Mouse (Mus musculus) layer of hippocampus, adult 11-12 months (tissue): ENCODE results near the gene Tnfaip3.

Source experiments
- DNase-seq: peaks from one replicate; pipeline ENCODE4 v3.0.0; 2022; ENCODE audit warnings: low spot score

The Tnfaip3 gene

DNA sequence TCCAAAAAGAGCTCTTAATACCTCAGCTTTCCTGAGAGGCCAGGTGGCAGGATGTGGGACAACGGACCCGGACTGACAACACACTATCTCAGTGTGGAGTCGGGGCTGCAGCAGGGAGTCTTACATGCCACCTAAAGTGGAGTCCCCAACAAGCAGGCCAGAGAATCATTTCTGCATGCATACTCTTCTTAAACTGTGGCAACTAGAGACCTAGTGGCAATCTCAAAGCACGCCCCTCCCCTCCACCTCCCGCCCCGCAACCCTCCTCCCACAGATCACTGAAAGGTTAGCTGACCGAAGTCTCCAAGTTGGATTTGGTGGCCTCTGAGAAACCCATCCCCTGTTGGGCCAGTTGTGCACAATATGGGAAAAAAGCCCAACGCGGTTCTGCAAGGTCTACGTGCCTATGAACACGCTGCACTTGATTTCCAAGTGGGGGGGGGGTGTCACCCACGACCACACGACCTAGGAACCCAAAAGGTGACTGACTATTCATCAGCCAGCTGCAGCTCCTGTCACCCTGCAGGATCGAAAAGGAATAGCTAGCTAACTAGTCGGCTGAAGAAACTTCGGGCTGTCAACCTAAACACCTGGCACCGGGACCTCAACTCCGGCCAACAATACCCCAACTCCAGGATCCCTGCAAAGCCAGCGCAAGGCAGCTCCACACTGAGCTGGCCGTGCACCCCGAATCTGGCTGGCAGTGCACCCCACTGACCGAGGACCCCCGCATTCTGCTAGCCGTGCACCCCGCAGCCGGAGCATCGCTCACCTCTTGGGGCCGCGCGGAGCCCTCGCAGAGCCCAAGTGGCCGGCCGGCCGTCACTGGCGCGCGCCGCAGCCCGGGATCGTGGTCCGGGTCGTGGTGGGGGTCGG lies 838 bp downstream of the Tnfaip3 start:
- DNase-seq = no peak

DNA sequence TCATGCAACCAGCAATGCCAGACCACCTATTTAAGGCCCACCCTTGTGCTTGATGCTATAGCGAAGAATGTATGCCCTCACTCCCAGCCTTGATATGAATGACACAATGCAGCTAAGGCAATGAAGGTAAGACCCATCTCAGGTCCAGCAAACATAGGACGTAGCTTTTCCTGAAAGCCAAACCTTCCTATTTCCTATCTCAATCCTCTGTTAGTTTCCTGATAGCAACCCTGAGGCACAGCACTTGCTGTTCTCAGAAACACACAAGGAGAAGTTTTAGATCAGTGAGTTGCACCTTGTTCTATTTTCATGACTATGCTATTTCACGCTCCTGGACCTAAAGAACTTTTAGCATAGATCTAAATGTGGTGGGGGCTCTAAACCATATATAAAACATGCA lies 2.1 kb downstream of the Tnfaip3 start:
- DNase-seq = no peak

DNA sequence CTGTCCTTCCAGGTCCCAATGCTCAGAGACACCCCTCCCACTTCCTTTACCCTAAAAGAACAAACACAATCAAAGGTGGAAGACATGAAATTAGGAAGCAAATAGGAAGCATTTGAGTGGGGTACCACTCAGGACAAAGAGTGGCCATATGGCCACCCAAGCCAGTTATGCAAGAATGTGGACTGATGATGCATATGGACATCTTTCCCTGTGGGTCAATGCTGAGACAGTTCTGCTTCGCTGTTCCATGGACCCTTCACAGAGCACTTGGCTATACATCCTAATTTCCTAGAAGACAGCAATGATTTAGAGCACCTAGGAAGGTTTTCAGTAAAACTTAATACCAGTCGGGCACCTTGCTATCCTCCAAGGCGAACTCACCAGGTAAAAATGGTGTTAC lies 2.8 kb downstream of the Tnfaip3 start:
- no peak for DNase-seq

DNA sequence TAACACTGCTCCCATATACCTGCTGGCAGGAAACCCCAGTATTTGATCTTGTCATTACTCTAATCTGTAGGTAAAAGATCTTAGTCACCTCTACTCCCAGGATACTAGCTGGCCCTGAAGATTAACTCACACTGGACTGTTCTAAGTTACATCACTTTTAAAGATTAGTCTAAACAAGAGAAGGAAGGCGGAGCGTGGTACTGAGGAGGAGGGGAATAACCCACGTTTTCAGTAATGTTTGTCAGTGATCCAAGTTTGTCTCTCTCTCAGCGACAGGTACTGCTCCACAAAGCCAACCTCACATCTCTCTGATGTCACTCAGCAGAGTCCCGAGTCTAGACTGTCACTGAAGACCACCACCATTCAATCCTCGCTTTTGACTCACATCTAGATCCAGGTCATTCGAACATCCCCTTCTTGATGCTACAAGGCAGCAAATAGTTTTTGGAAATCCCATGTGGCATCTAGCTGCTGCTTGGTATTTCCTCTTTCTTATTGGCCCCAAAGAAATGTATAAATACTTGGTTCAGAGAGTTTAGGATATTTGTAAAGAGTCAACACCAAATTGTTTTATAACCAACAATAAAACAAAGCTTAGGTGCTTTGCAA lies 3.5 kb downstream of the Tnfaip3 start:
- DNase-seq = no peak

DNA sequence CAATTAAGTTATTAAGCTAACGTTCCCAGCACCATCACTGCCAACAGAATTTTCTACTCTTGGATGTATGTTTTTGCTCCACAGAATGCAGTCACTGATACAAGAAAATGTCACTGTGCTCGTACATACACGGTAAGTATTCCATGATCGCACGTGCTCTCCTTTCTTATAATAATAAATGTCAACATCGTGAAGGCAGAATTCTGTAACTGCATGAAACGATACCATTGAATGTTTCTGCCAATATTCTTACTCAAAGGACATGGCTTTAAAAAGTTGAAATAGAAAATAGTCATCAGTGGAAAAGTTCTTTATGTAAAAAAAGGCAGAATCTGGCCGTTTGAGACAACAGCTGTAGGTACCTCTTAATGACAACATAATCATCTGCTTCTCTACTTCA lies 5.0 kb downstream of the Tnfaip3 start:
- DNase-seq = no peak

DNA sequence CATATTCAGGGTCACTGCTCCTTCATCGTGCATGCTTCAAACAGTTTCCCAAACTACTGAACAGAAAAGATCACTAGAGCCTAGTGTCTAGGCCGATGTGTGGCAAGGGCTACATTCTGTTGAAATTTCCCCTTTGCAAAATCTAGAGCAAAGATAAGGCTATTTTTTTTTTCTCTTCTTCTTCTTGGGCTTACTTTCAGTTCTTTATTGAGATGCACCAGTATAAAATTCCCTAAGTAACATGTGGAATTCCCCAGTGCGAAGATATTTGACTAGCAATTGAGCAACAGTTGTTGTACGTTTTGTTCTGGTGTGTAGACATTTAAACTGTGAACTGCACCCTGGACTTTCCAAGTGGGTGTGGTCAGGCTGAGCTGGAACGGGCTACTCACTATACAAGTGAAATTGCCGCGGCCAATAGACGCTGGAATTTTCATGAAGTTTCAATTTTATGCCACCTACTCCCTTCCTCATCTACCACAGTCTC lies 6.2 kb downstream of the Tnfaip3 start:
- DNase-seq = no peak

DNA sequence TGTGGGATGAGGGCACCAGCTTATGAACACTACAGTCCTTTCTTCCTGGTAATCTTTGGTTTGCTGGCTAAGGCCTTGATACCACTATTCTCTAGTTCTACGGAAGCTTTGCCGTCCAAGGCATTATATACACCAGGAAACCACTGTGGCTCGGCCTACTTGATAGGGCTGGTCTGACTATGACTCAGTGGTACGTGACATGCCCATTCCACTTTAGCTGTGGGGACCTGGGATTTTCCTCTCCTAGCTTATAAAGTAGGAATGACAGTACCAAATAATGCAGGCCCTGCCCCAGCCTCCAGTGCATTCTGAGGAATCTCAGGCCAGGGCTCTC lies 6.9 kb downstream of the Tnfaip3 start:
- no peak for DNase-seq

DNA sequence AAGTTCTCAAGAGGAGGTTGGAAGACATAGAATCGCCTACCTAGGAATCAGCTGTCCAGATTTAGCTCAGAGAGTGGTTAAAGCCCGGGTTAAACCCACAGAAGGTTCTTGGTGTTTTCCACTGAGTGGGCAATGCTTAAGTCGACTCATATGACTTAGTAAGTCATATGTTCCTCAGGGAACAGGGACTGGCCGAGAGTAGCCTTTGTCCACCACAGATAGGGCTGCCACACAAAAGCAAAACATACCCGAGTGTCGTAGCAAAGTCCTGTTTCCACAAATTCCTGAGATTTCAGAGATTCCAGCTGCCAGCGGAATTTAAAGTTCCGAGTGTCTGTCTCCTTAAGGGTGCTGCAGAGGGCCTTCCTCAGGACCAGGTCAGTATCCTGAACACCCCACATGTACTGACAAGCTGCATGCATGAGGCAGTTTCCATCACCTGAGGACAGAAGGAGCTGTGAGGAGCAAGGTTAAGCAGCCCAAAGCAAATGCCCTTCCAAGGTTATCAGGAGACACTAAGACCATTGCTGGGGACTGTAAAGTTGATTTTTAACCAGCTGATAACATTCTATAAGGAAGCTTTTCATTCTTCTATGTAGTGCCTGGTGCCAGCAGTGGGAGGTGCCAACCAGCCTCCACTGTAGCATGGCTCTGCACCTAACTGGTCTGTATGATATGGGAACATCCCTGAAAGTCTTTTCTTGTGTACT lies 7.4 kb downstream of the Tnfaip3 start:
- DNase-seq = no peak

DNA sequence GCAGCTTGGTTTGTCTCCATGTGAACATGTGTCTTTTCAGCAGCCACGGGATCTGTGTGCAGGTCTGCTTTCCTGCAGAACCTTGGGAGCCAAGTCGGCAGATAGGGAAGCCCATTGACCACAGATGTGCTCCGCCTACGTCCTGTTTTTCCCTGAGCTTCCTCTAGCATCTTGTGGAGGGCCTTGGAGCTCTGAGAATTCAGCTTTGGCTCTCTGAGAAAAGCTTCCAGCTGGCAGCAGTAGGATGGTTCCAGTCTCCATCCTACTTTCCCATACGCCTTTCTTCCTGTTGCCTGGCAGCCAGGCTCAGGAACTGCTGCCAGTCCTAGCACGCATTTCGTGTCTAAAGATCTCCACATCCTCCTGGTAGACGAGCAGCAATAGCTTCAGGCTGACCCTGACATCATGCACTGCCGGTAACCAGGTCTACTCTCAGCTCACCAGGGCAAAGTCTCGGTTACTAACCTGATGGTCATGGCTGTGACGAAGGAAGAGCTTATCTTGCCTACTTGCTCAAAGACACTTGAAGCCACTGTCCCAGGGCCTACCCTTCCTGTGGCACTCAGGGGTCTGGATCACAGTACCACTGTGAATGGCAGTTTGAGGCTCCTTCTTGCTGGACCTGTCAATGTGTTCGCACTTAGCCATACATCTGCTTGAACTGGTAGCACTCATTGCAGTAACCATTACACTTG lies 13.2 kb downstream of the Tnfaip3 start:
- peak; percentile 74 for DNase-seq

DNA sequence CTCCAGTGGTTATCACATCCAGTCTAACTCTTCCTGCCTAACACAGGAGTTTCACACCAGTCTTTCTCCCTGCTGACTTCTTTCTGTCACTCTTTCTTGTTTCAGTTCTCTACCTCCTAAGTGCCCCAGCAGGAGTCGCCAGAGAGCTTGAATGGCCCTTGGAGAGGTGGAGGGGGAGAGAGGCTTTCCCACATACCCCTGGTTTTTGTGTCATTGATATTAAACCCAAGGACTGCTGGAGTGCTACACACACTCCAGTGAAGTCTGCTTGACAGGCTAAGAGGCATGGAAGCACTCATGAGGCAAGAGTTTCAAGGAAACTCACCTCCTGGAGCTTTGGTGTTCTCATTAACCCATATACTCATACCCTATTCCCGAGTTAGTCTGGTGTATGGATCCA lies 16.0 kb downstream of the Tnfaip3 start:
- no peak for DNase-seq

DNA sequence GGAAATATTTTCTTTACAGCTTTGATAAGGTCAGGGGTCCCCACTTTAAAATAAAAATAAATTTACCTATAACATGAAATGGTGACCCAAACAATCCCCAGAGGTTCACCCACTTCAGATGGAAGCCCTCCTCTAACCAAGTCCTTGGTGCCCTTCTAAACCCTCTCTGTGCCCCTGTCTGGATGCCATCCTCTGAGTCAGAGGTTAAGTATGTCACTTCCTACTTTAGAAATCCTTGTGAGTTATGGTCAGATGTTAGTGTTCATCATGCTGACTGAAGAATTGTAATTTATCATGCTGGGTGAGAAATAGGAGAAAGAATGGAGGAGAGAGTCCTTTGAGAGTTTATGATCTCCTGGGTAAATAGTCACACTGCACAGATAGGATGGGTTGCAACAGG lies 19.1 kb downstream of the Tnfaip3 start:
- no peak for DNase-seq

DNA sequence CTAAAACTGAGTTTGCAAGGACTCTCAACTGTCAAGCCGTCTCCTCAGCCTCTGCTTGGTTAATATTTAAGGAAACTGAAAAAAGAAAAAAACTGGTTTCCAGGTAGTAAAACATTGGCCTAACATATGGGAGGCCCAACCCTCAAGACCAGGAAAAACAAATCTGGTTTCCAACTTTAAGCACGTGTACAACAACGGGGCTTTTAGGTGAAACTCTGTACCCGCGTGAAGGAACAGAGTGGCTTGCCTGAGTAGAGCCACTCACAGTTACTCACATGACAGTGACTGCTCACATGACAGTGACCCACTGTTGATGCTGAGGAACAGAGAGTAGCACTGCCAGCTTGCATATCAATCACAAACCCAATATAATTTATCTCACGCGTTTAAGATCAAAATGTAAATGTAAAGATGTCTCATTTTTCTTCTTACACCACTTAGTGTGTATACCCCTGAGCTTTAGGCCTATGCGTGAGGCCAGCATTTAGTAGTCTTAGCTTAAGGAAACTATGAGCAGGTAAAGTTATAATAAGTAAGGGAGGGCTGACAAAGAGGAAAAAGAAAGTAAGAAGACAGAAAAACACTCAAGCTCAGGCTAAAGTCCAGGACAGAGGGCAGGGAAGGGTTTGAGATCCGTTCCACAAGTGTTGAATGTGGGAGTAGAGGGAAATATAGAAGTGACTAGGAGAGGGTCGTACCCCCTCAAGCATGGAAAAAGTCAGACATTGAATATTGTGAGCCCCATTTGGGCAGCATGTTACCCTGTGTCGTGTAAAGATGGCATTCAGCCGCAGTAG lies 19.8 kb downstream of the Tnfaip3 start:
- DNase-seq = no peak

DNA sequence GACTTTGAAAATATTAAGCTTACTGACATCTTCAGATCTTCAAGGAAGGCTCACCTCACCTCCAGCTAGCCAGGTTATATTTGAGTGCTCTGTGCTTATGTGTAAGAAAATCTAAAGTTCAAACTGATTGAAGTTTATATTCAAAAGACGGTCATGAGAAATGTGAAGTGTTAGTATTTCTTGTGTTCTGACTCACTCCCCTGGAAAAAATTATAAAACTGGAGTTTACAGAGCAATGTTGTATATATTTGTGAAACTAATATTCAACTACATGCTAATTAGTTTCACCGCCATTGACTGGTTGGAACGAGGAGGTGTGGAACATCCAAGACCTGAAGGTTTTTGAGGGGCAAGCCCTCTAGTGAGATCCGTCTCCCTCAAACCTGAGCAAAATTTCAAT lies 22.5 kb downstream of the Tnfaip3 start:
- DNase-seq = no peak

DNA sequence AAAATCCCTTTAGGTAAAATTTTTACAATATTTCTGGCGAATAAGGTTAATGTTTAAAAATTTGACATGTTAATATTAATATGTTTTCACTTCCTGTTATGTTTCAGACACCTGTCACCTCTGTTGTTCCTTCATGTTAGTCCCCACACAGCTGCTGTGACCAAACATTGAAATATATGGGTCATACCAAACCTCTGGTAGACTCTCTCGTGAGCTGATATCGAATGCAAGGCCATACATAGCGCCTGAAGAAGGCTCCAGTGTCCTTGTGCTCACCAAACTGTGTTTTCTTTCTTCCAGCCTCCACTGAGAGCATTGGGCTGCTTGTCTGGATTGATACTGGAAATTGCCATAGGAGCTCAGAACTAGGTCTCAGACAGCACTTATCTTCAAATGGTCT lies 24.4 kb downstream of the Tnfaip3 start:
- no peak for DNase-seq

DNA sequence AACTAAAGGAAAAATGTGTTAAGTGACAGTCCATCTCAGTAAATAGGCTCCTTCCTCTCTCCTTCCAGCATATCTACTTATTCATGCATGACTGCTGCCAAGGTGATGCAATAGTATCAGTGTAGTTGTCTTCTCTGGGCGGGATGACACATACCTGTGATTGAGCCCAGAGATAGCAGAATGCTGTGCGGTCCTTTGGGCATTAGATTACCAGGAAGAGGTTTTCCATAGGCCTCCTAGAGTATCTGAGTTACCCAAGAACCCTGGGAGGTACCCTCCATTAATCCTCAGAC lies 27.6 kb downstream of the Tnfaip3 start:
- no peak for DNase-seq

DNA sequence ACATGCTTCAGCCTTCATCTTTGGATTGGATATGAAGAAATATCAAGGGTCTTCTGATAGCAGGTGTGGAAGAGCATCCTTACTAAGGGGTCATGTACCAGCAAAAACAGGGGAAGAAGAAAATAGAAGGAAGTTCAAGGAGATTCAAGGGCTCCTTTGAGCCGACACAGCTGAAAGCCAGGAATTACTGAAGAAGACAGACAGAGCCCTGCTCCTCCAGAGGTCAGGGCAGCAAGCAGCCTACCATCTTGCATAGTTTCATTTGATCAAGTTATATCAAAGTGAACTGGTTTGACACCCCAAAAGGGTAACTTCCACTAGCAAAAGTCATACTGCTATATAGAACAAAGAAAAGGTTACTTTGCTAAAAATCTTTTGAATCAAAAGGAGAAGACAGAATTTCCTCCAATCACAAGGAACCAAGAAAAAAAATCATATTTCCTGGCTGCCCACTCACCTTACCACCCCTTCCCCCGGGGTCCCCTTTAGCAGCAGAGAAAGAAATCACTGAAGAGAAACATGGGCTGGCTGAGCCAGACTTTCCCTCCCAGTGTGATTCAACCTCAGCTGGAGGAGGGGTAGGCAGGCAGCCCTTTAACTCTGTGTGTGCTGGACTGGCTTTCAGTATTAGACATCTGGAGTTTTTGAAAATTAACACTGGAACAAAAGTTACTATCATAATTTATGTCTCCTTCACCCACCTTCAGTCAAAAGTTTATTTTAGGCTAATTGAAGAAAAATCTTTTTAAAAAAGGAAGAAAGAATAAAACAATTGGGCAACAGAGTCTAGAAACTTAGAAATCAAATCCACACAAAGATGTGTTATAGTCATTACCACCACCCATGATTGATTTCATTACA lies 28.2 kb downstream of the Tnfaip3 start:
- no peak for DNase-seq

DNA sequence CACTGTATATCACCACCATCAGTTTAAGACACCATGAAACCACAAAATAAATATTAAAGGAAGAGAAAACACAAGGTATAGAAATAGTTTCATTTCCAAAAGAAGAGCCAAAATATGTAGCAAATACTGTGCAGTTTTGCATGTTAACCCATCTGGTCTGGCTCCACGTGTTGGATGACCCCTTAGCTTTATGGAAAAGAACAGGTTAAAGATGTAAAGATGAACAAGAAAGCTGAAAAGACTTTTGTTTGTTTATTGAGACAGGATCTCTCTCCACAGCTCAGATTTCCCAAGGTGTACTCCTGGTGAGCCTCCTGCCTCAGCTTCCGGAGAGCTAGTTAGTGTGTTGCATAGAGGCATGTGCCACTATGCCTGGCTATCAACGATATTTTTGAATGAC lies 29.9 kb downstream of the Tnfaip3 start:
- no peak for DNase-seq

DNA sequence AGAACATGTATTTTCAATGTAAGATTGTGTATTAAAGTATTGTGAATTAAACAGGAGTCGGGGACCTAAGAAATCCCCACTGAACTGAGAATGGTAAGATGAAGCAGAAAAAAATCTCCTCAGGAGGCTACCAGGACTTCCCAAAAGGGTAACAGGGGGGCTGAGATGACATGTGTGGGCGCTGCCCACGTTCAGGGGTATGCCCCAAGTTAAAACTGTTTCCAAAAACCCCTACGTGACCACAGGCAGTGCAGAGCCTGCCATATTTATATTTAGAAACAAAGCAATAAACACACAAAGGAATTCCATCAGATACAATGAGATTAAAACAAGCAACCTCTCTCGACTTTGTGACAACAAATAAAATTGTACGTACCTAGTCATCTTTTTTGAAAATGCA lies 31.9 kb downstream of the Tnfaip3 start:
- no peak for DNase-seq

DNA sequence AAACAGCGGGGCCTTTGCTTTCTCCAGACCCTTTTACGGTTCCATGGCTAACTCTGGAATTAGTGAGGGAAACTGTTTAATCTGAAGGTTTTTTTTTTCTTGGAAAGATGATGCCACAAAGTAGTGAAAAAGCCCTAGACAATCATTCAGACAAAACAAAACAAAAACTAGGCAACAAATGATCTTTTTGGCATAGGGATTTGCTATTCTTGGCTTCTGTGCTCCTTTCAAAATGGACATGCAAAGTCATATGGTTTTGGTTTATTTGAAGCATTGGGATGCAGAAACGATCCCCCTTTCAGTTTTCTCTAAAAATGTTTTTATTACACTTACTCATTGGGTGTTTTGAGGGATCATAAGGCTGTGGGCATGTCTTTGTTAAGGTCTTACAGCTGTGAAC lies 41.0 kb downstream of the Tnfaip3 start:
- no peak for DNase-seq

DNA sequence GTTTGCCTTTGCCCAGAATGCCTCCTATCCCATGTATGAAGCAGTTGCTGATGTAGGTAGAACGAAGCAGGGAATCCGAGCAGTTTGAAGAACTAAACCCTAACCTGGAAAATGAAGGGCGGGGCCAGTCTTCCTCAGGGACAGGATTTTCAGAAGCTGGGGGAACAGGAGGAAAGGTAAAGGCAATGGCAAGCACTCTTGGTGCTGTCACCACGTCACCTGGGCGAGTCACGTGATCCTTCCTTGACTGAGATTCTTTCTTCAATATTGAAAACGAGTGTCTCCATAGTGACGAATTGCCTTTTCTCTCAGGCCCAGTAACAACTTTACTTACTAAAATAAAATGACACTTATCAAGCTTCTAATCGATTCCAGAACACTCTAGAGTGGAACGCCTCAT lies 48.6 kb downstream of the Tnfaip3 start:
- no peak for DNase-seq

DNA sequence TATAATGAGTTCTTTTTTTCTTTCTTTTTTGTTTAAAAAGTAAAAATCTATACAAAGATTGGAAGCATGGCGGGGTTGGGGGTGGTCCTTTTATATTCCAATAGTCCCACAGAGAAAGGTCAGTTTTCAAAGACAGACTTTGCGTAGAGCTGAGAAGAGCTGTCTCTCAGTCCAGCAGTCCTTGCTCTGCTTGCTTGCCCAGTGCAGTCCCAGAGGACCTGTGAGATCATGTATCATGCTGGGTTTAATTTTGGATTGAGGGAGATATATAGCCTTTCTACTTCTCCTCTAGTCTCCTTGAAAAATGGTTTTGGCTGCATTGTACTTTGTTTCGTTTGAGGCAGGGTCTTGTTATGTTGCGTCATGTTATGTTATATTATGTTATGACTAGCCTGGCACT lies 49.9 kb downstream of the Tnfaip3 start:
- DNase-seq = no peak
